Mouse (Mus musculus) liver, embryonic 11.5 days (tissue): ENCODE results near the gene Phb. TPM values are rescaled to one million over a fixed set of nuclear protein-coding genes. Genes with fewer than 3 reads are reported as not detected.

Source experiments
- ATAC-seq: fragments of 200-750 bp; cut with Nextera tagmentation; replicated peaks from 2 replicates; pipeline ENCODE4 v1.8.0; 2017; ENCODE audit warnings: moderate number of reproducible peaks, mild to moderate bottlenecking, moderate TSS enrichment, moderate library complexity; ENCODE audit not compliant: low FRiP score
- DNase-seq: peaks from one replicate; pipeline ENCODE4 v3.0.0-alpha.2; 2017; ENCODE audit warnings: low spot score
- H3K27ac ChIP-seq: fragments of 300-500 bp; sonication (generic); 2 replicates; pipeline ENCODE4 v1.5.1; 2014; ENCODE audit warnings: mild to moderate bottlenecking, low read depth, low read length, control low read depth
- H3K27me3 ChIP-seq: fragments of 300-500 bp; sonication (generic); replicated peaks from 2 replicates; pipeline ENCODE4 v1.6.1; 2014; ENCODE audit warnings: low read length, mixed read lengths; ENCODE audit not compliant: control insufficient read depth, insufficient read depth
- H3K36me3 ChIP-seq: fragments of 300-500 bp; sonication (generic); 2 replicates; pipeline ENCODE4 v1.6.1; 2014; ENCODE audit warnings: mild to moderate bottlenecking, low read length, moderate library complexity, mixed read lengths; ENCODE audit not compliant: control insufficient read depth, insufficient read depth
- H3K4me1 ChIP-seq: fragments of 300-500 bp; sonication (generic); replicated peaks from 2 replicates; pipeline ENCODE4 v1.6.1; 2014; ENCODE audit warnings: low read length, mixed read lengths; ENCODE audit not compliant: control insufficient read depth, insufficient read depth
- H3K4me2 ChIP-seq: fragments of 300-500 bp; sonication (generic); 2 replicates; pipeline ENCODE4 v1.6.1; 2014; ENCODE audit warnings: mild to moderate bottlenecking, control low read depth, moderate library complexity
- H3K4me3 ChIP-seq: fragments of 300-500 bp; sonication (generic); 2 replicates; pipeline ENCODE4 v1.5.1; 2014; ENCODE audit warnings: low read depth, low read length, control low read depth
- H3K9ac ChIP-seq: fragments of 300-500 bp; sonication (generic); 2 replicates; pipeline ENCODE4 v1.6.1; 2014; ENCODE audit warnings: low read depth, low read length, control low read depth
- H3K9me3 ChIP-seq: fragments of 300-500 bp; sonication (generic); 2 replicates; pipeline ENCODE4 v1.6.1; 2016; ENCODE audit warnings: low read length, inconsistent platforms, mixed read lengths; ENCODE audit not compliant: control insufficient read depth
- WGBS: fragments of 180-500 bp; shearing (Covaris S2); extraction: QIAGEN DNeasy Blood & Tissue Kit; methylation state at CpG from one replicate; pipeline ENCODE4 v1.1.7; 2014; 5-methylcytosine and 5-hydroxymethylcytosine counted together
- polyA plus RNA-seq: library from polyadenylated mRNA; unstranded; fragments of >200 nt; fragmentation: Nextera tagmentation; extraction: Ambion mirVana; gene quantifications from 2 replicates; pipeline ENCODE4 v1.2.1, GENCODE M21; 2014

Gene Phb
- polyA plus RNA-seq, 1 experiment from 2014 or later, result 308 TPM

- H3K4me3 ChIP-seq, result no peak overlapping the region
- 6% methylated on average over 36 of the region's 36 CpGs for WGBS
- H3K9ac ChIP-seq, result no peak overlapping the region
- ATAC-seq (no peak), DNase-seq (no peak)
- H3K4me1 ChIP-seq, result peaks cover 7% of the 10 kb centered on the region
- H3K36me3 ChIP-seq, result no peaks in the 10 kb centered on the region
- H3K9me3 ChIP-seq, result no peaks in the 10 kb centered on the region
- no peak overlapping the region for H3K27ac ChIP-seq
- peak overlapping the region; percentile 28 for H3K4me2 ChIP-seq
- H3K27me3 ChIP-seq, result peaks cover 79% of the 10 kb centered on the region
These were observed 21.2 kb upstream of the Phb start for GRCm38 (mm10) chr11:95645397-95646153.

- Histone ChIP-seq H3K4me3 (no peak overlapping the region), H3K9me3 (no peaks in the 10 kb centered on the region), H3K4me1 (peaks cover 7% of the 10 kb centered on the region), H3K27ac (no peak overlapping the region), H3K4me2 (no peak overlapping the region), H3K9ac (no peak overlapping the region), H3K27me3 (peaks cover 75% of the 10 kb centered on the region), H3K36me3 (no peaks in the 10 kb centered on the region)
- no peak for DNase-seq
- 54% methylated on average over 3 of the region's 3 CpGs for WGBS
- ATAC-seq, result no peak
These were observed 20.6 kb upstream of the Phb start for GRCm38 (mm10) chr11:95646154-95646490.

- H3K4me3 ChIP-seq, result no peak overlapping the region
- peaks cover 65% of the 10 kb centered on the region for H3K27me3 ChIP-seq
- no peak for ATAC-seq
- no peaks in the 10 kb centered on the region for H3K9me3 ChIP-seq
- H3K9ac ChIP-seq, result no peak overlapping the region
- no peaks in the 10 kb centered on the region for H3K36me3 ChIP-seq
- WGBS, result 33% methylated on average over 3 of the region's 3 CpGs
- peaks cover 7% of the 10 kb centered on the region for H3K4me1 ChIP-seq
- H3K27ac ChIP-seq, result no peak overlapping the region
- no peak overlapping the region for H3K4me2 ChIP-seq
- DNase-seq, result no peak
These were observed 19.0 kb upstream of the Phb start for GRCm38 (mm10) chr11:95647791-95648190.

GRCm38 (mm10) chr11:95648827-95649226 is 17.9 kb upstream of the Phb start:
- ATAC-seq (no peak), DNase-seq (peak; percentile 71)
- Histone ChIP-seq H3K4me2 (no peak overlapping the region), H3K27me3 (peaks cover 54% of the 10 kb centered on the region), H3K27ac (no peak overlapping the region), H3K9me3 (no peaks in the 10 kb centered on the region), H3K9ac (no peak overlapping the region), H3K4me3 (no peak overlapping the region), H3K4me1 (peaks cover 4% of the 10 kb centered on the region), H3K36me3 (no peaks in the 10 kb centered on the region)
- 6% methylated on average over 4 of the region's 4 CpGs for WGBS

- WGBS, result 46% methylated on average over 7 of the region's 7 CpGs
- Histone ChIP-seq H3K27me3 (peaks cover 51% of the 10 kb centered on the region), H3K9me3 (no peaks in the 10 kb centered on the region)
These were observed 17.2 kb upstream of the Phb start for GRCm38 (mm10) chr11:95649560-95649959.

GRCm38 (mm10) chr11:95650001-95650400 is 16.8 kb upstream of the Phb start:
- WGBS, result 43% methylated on average over 2 of the region's 2 CpGs
- Histone ChIP-seq H3K27ac (no peak overlapping the region), H3K4me1 (peaks cover 3% of the 10 kb centered on the region), H3K27me3 (peaks cover 47% of the 10 kb centered on the region), H3K9me3 (no peaks in the 10 kb centered on the region), H3K4me2 (no peak overlapping the region), H3K9ac (no peak overlapping the region), H3K4me3 (no peak overlapping the region), H3K36me3 (no peaks in the 10 kb centered on the region)
- ATAC-seq, result no peak
- DNase-seq, result no peak

More at GRCm38 (mm10) chr11:95649560-95649959, 17.2 kb upstream of the Phb start:
- Histone ChIP-seq H3K4me2 (no peak overlapping the region), H3K4me1 (peaks cover 4% of the 10 kb centered on the region), H3K4me3 (no peak overlapping the region), H3K9ac (no peak overlapping the region), H3K27ac (no peak overlapping the region), H3K36me3 (no peaks in the 10 kb centered on the region)
- DNase-seq (no peak), ATAC-seq (no peak)

GRCm38 (mm10) chr11:95650981-95651380 is 15.8 kb upstream of the Phb start:
- Histone ChIP-seq H3K4me1 (no peaks in the 10 kb centered on the region), H3K27ac (no peak overlapping the region), H3K9me3 (no peaks in the 10 kb centered on the region), H3K27me3 (peaks cover 37% of the 10 kb centered on the region), H3K9ac (no peak overlapping the region), H3K4me3 (no peak overlapping the region), H3K36me3 (no peaks in the 10 kb centered on the region), H3K4me2 (no peak overlapping the region)
- no peak for ATAC-seq
- WGBS, result 62% methylated on average over 9 of the region's 9 CpGs
- DNase-seq, result no peak

- ATAC-seq (no peak), DNase-seq (no peak)
- 68% methylated on average over 4 of the region's 4 CpGs for WGBS
- Histone ChIP-seq H3K4me1 (no peaks in the 10 kb centered on the region), H3K27ac (no peak overlapping the region), H3K4me3 (no peak overlapping the region), H3K27me3 (peaks cover 4% of the 10 kb centered on the region; the same call in 1 of the 2 replicates), H3K9me3 (no peaks in the 10 kb centered on the region), H3K36me3 (no peaks in the 10 kb centered on the region), H3K4me2 (no peak overlapping the region), H3K9ac (no peak overlapping the region)
These were observed 9.3 kb upstream of the Phb start for GRCm38 (mm10) chr11:95657449-95657848.

GRCm38 (mm10) chr11:95667177-95667576 is 420 bp downstream of the Phb start:
- Histone ChIP-seq H3K4me1 (0 out of 2 replicates have a peak, but pooled peaks cover 3% of the 10 kb centered on the region), H3K9ac (peak overlapping the region; percentile 81), H3K4me2 (peak overlapping the region; percentile 83), H3K27me3 (no peaks in the 10 kb centered on the region), H3K27ac (peak overlapping the region; percentile 70), H3K4me3 (peak overlapping the region; percentile 82), H3K36me3 (peaks cover 23% of the 10 kb centered on the region), H3K9me3 (no peaks in the 10 kb centered on the region)
- DNase-seq (peak; percentile 53), ATAC-seq (peak; percentile 68)
- 1% methylated on average over 11 of the region's 11 CpGs for WGBS
